In genomic region chr11:85888451-85888961, GRCm38 (mm10) we compare ENCODE assay signal across 11 mouse cellular contexts. TPM values are rescaled to one million over a fixed set of nuclear protein-coding genes. Genes with fewer than 3 reads are reported as not detected.
DNase-seq lines count a peak whose midpoint lies in the region; ATAC-seq and TF ChIP-seq lines count a peak whose summit lies in the region.
"Had no signal": no experiment of that assay in that cellular context is flagged by ENCODE, and none has a peak within 500 bp of the region (broad histone marks: within the 10 kb centered on the region; RNA-seq: fewer than 3 reads in every experiment).

No protein-coding gene starts in this region.

- no peak overlapping the region for H3K27ac ChIP-seq in kidney, embryonic 16.5 days (ENCODE audit: low read length)
- H3K27ac ChIP-seq in limb, embryonic 14.5 days (replicated peaks; ENCODE audit: low read depth, low read length), result peak overlapping the region; percentile 93
- H3K27ac ChIP-seq: forebrain, embryonic 12.5 days had no signal

- no peak overlapping the region for H3K9ac ChIP-seq in kidney, embryonic 16.5 days (replicated peaks; ENCODE audit: low read length)
- peak overlapping the region; percentile 92 for H3K9ac ChIP-seq in limb, embryonic 14.5 days (ENCODE audit: low read depth, low read length, severe bottlenecking)
- H3K9ac ChIP-seq: forebrain, embryonic 12.5 days had no signal

- no peaks in the 10 kb centered on the region for H3K36me3 ChIP-seq in kidney, embryonic 16.5 days (ENCODE audit: insufficient read depth, low read length)
- no peaks in the 10 kb centered on the region; the same call in 1 of the 2 replicates for H3K36me3 ChIP-seq in limb, embryonic 14.5 days (ENCODE audit: control insufficient read depth, insufficient read depth, low read length)
- H3K36me3 ChIP-seq: forebrain, embryonic 12.5 days had no signal

- peaks cover 94% of the 10 kb centered on the region for H3K27me3 ChIP-seq in kidney, embryonic 16.5 days (ENCODE audit: insufficient read depth, low read length)
- peaks cover 49% of the 10 kb centered on the region for H3K27me3 ChIP-seq in limb, embryonic 14.5 days (ENCODE audit: control insufficient read depth, insufficient read depth, low read length)

- no peak for TF ChIP-seq POLR2A in limb, embryonic 14.5 days (IDR thresholded peaks at IDR 0.05; ENCODE audit: borderline replicate concordance, extremely low read depth, insufficient read depth, insufficient read length)

- peak overlapping the region; percentile 12 for H3K4me3 ChIP-seq in kidney, embryonic 16.5 days (ENCODE audit: low read length)
- peak overlapping the region; percentile 59 for H3K4me3 ChIP-seq in limb, embryonic 14.5 days (replicated peaks; ENCODE audit: low read length)
- H3K4me3 ChIP-seq: forebrain, embryonic 12.5 days had no signal

- peak overlapping the region; percentile 16; the same call in 1 of the 2 replicates for H3K4me2 ChIP-seq in kidney, embryonic 16.5 days (replicated peaks; ENCODE audit: low read depth, low read length)
- H3K4me2 ChIP-seq in limb, embryonic 14.5 days (replicated peaks; ENCODE audit: low read depth, low read length, severe bottlenecking), result peak overlapping the region; percentile 73
- H3K4me2 ChIP-seq: forebrain, embryonic 12.5 days had no signal

- no peak for DNase-seq in kidney, adult 8-10 months
- DNase-seq in ES-CJ7 (ENCODE audit: low read depth, low spot score), result peak; percentile 40
- no peak for DNase-seq in limb, embryonic 14.5 days (ENCODE audit: low spot score)
- DNase-seq in frontal cortex, postnatal 25 days (ENCODE audit: low spot score in 2 of 2), result no peak
- no peak for DNase-seq in gastrocnemius, adult 8-10 months (ENCODE audit: low spot score in 2 of 2)
- DNase-seq in layer of hippocampus, postnatal 36 days, result no peak

- 2% methylated on average over 26 of the region's 26 CpGs for WGBS in kidney, embryonic 16.5 days
- 5% methylated on average over 24 of the region's 26 CpGs for WGBS in limb, embryonic 14.5 days

- H3K9me3 ChIP-seq in kidney, embryonic 16.5 days (ENCODE audit: low read length), result no peaks in the 10 kb centered on the region
- H3K9me3 ChIP-seq in limb, embryonic 14.5 days (ENCODE audit: control insufficient read depth, low read length), result no peaks in the 10 kb centered on the region
- H3K9me3 ChIP-seq: forebrain, embryonic 12.5 days had no signal

- H3K4me1 ChIP-seq in kidney, embryonic 16.5 days (ENCODE audit: insufficient read depth, low read length), result peaks cover 19% of the 10 kb centered on the region
- H3K4me1 ChIP-seq in limb, embryonic 14.5 days (ENCODE audit: control insufficient read depth, insufficient read depth, low read length), result peaks cover 27% of the 10 kb centered on the region

- no peak for ATAC-seq in kidney, embryonic 16.5 days (ENCODE audit: low FRiP score, low TSS enrichment)
- ATAC-seq in common myeloid progenitor, adult 5-6 weeks (replicated peaks; ENCODE audit: low read depth, poor library complexity, severe bottlenecking), result 0 out of 2 replicates have a peak, but pooled peaks have one; percentile 16
- ATAC-seq in limb, embryonic 14.5 days (ENCODE audit: low FRiP score, low read depth), result no peak

RNA-seq across cellular contexts. Expression of gene Tbx4, which starts 2.3 kb away (rescaled TPM):
- 0.24 and 1.7 TPM in 2 replicates for polyA plus RNA-seq in kidney, embryonic 16.5 days (2015; fragmentation: Nextera tagmentation; extraction: Ambion mirVana)
- 0.19 TPM in 1 of 2 replicates, not detected in the other for total RNA-seq in common myeloid progenitor, adult 5-6 weeks (2017)
- polyA plus RNA-seq in limb, embryonic 14.5 days (2012; rRNA removed), result 37.5 and 52.7 TPM in 2 replicates
- polyA plus RNA-seq in limb, embryonic 14.5 days (2014; fragmentation: Nextera tagmentation; extraction: Ambion mirVana), result 15.5 and 20.0 TPM in 2 replicates
- 1 to 10 TPM in 2 of 4 experiments, under 1 TPM in 2; 0.89 to 1.3 (median 0.95) TPM for total RNA-seq in gastrocnemius, adult 8-10 months (2022)
- under 1 TPM; 0.20 to 0.22 TPM for total RNA-seq in layer of hippocampus, postnatal 36 days (2021)
- polyA plus RNA-seq: liver, embryonic 16.5 days had no signal

RNA-seq across cellular contexts. Expression of gene Gm11444, which starts 38.4 kb away (rescaled TPM):
- polyA plus RNA-seq in kidney, embryonic 16.5 days (2015; fragmentation: Nextera tagmentation; extraction: Ambion mirVana), result not detected in 2 replicates
- not detected in 2 replicates for total RNA-seq in common myeloid progenitor, adult 5-6 weeks (2017)
- not detected in 2 replicates for polyA plus RNA-seq in limb, embryonic 14.5 days (2012; rRNA removed)
- not detected in 2 replicates for polyA plus RNA-seq in limb, embryonic 14.5 days (2014; fragmentation: Nextera tagmentation; extraction: Ambion mirVana)
- not detected for total RNA-seq in gastrocnemius, adult 8-10 months (2022)
- total RNA-seq in layer of hippocampus, postnatal 36 days (2021), result not detected
- polyA plus RNA-seq: forebrain, embryonic 12.5 days; liver, embryonic 16.5 days; urinary bladder, adult 2 months had no signal

RNA-seq across cellular contexts. Expression of gene Tbx2, which starts 56.2 kb away (rescaled TPM):
- 10.3 TPM in 2 replicates for polyA plus RNA-seq in kidney, embryonic 16.5 days (2015; fragmentation: Nextera tagmentation; extraction: Ambion mirVana)
- total RNA-seq in common myeloid progenitor, adult 5-6 weeks (2017), result 0.05 TPM in 1 of 2 replicates, not detected in the other
- polyA plus RNA-seq in limb, embryonic 14.5 days (2012; rRNA removed), result 31.7 and 39.1 TPM in 2 replicates
- 6.5 and 9.3 TPM in 2 replicates for polyA plus RNA-seq in limb, embryonic 14.5 days (2014; fragmentation: Nextera tagmentation; extraction: Ambion mirVana)
- 1 to 10 TPM in 3 of 4 experiments, under 1 TPM in 1; 0.68 to 2.7 (median 1.7) TPM for total RNA-seq in gastrocnemius, adult 8-10 months (2022)
- 1 to 10 TPM; 1.2 to 1.4 TPM for total RNA-seq in layer of hippocampus, postnatal 36 days (2021)
